Mouse (Mus musculus): ENCODE data around the gene Gpr160. TPM values are rescaled to one million over a fixed set of nuclear protein-coding genes. Genes with fewer than 3 reads are reported as not detected.

Gpr160 gene
- polyA plus RNA-seq, 1 experiment from 2014 or later: 1.1 TPM

DNA sequence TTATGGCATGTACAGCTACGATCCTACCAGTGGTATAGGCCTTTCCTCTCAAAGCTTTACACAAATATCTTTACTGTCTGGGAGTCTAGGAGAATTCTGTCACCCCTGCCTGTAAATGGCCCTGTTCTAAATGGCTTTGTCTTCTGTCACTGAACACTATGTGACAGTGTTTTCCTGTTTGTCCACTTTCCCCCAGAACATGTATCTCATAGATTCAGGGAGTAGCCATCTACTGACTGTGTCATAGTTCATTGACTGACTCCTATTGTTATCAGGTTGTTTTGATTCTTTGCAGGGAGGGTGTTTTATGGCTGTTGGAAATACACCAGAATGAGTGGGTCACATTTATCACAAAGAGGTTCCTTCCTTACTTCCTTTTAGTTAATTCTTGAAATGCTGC is 14.2 kb downstream of the Gpr160 start:
- H3K9me3 ChIP-seq (ENCODE audit: control insufficient read depth, low read length): no peaks in the 10 kb centered on the region
- 88% methylated on average over 1 of the region's 1 CpGs for WGBS

DNA sequence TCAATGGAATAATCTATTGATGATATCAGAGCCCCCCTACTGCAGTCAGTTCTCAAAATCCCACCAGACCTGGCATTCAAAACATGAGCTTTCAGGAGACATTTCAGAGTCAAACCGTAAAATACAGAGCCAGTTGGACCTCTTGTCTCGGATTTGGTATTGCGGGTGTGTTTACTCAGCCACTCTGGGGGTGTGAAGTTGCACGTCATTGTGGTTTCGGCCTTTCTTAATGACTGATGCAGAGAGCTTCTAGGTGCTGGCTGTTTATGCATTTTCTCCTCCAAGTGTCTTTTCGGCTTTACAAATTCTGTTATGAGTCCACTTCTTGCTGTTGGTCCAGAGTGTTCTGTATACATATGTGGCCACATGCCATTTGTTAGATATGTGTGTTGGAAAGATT is 21.0 kb downstream of the Gpr160 start:
- Histone ChIP-seq H3K27ac (ENCODE audit: low read depth, low read length) (no peak overlapping the region), H3K27me3 (ENCODE audit: control insufficient read depth, insufficient read depth, low read length) (no peaks in the 10 kb centered on the region), H3K9me3 (ENCODE audit: control insufficient read depth, low read length) (no peaks in the 10 kb centered on the region), H3K4me3 (ENCODE audit: low read depth, low read length) (no peak overlapping the region), H3K4me1 (replicated peaks; ENCODE audit: control insufficient read depth, insufficient read depth, low read length) (no peaks in the 10 kb centered on the region), H3K4me2 (replicated peaks; ENCODE audit: low read depth, low read length) (no peak overlapping the region), H3K9ac (ENCODE audit: low read depth, low read length) (no peak overlapping the region), H3K36me3 (ENCODE audit: control insufficient read depth, insufficient read depth, low read length) (no peaks in the 10 kb centered on the region)
- ATAC-seq (ENCODE audit: low FRiP score) (no peak), DNase-seq (ENCODE audit: low spot score) (no peak)
- WGBS: 90% methylated on average over 6 of the region's 6 CpGs

More for the DNA sequence above, 14.2 kb downstream of the Gpr160 start:
- Histone ChIP-seq H3K4me2 (replicated peaks; ENCODE audit: low read depth, low read length) (no peak overlapping the region), H3K4me1 (replicated peaks; ENCODE audit: control insufficient read depth, insufficient read depth, low read length) (no peaks in the 10 kb centered on the region), H3K36me3 (ENCODE audit: control insufficient read depth, insufficient read depth, low read length) (no peaks in the 10 kb centered on the region), H3K27ac (ENCODE audit: low read depth, low read length) (no peak overlapping the region), H3K27me3 (ENCODE audit: control insufficient read depth, insufficient read depth, low read length) (no peaks in the 10 kb centered on the region), H3K4me3 (ENCODE audit: low read depth, low read length) (no peak overlapping the region), H3K9ac (ENCODE audit: low read depth, low read length) (no peak overlapping the region)
- ATAC-seq (ENCODE audit: low FRiP score): no peak
- no peak for DNase-seq (ENCODE audit: low spot score)

GRCm38 (mm10) chr3:30887449-30887848 is 31.7 kb downstream of the Gpr160 start:
- ATAC-seq (ENCODE audit: low FRiP score): no peak
- no peak overlapping the region for H3K9ac ChIP-seq (ENCODE audit: low read depth, low read length)
- WGBS: 88% methylated on average over 3 of the region's 3 CpGs
- H3K27ac ChIP-seq (ENCODE audit: low read depth, low read length): no peak overlapping the region
- no peaks in the 10 kb centered on the region for H3K27me3 ChIP-seq (ENCODE audit: control insufficient read depth, insufficient read depth, low read length)
- H3K9me3 ChIP-seq (ENCODE audit: control insufficient read depth, low read length): no peaks in the 10 kb centered on the region
- no peaks in the 10 kb centered on the region for H3K36me3 ChIP-seq (ENCODE audit: control insufficient read depth, insufficient read depth, low read length)
- H3K4me1 ChIP-seq (replicated peaks; ENCODE audit: control insufficient read depth, insufficient read depth, low read length): no peaks in the 10 kb centered on the region
- no peak for DNase-seq (ENCODE audit: low spot score)
- H3K4me2 ChIP-seq (replicated peaks; ENCODE audit: low read depth, low read length): no peak overlapping the region
- no peak overlapping the region for H3K4me3 ChIP-seq (ENCODE audit: low read depth, low read length)

- Histone ChIP-seq H3K4me1 (replicated peaks; ENCODE audit: control insufficient read depth, insufficient read depth, low read length) (no peaks in the 10 kb centered on the region), H3K27ac (ENCODE audit: low read depth, low read length) (no peak overlapping the region), H3K4me2 (replicated peaks; ENCODE audit: low read depth, low read length) (no peak overlapping the region), H3K27me3 (ENCODE audit: control insufficient read depth, insufficient read depth, low read length) (no peaks in the 10 kb centered on the region), H3K4me3 (ENCODE audit: low read depth, low read length) (no peak overlapping the region), H3K9me3 (ENCODE audit: control insufficient read depth, low read length) (no peaks in the 10 kb centered on the region), H3K36me3 (ENCODE audit: control insufficient read depth, insufficient read depth, low read length) (no peaks in the 10 kb centered on the region), H3K9ac (ENCODE audit: low read depth, low read length) (no peak overlapping the region)
- DNase-seq (ENCODE audit: low spot score) (no peak), ATAC-seq (ENCODE audit: low FRiP score) (no peak)
- 14% methylated on average over 1 of the region's 1 CpGs for WGBS
These were observed 33.3 kb downstream of the Gpr160 start for GRCm38 (mm10) chr3:30889014-30889413.

- WGBS: 93% methylated on average over 5 of the region's 5 CpGs
- no peak overlapping the region for H3K9ac ChIP-seq (ENCODE audit: low read depth, low read length)
- no peak overlapping the region for H3K4me2 ChIP-seq (replicated peaks; ENCODE audit: low read depth, low read length)
- H3K4me1 ChIP-seq (replicated peaks; ENCODE audit: control insufficient read depth, insufficient read depth, low read length): no peaks in the 10 kb centered on the region
- no peak overlapping the region for H3K4me3 ChIP-seq (ENCODE audit: low read depth, low read length)
- no peaks in the 10 kb centered on the region for H3K9me3 ChIP-seq (ENCODE audit: control insufficient read depth, low read length)
- ATAC-seq (ENCODE audit: low FRiP score) (no peak), DNase-seq (ENCODE audit: low spot score) (no peak)
- 0 out of 2 replicates have a peak, but pooled peaks cover 2% of the 10 kb centered on the region for H3K36me3 ChIP-seq (ENCODE audit: control insufficient read depth, insufficient read depth, low read length)
- H3K27me3 ChIP-seq (ENCODE audit: control insufficient read depth, insufficient read depth, low read length): no peaks in the 10 kb centered on the region
- H3K27ac ChIP-seq (ENCODE audit: low read depth, low read length): no peak overlapping the region
These were observed 41.0 kb downstream of the Gpr160 start for GRCm38 (mm10) chr3:30896721-30897120.

DNA sequence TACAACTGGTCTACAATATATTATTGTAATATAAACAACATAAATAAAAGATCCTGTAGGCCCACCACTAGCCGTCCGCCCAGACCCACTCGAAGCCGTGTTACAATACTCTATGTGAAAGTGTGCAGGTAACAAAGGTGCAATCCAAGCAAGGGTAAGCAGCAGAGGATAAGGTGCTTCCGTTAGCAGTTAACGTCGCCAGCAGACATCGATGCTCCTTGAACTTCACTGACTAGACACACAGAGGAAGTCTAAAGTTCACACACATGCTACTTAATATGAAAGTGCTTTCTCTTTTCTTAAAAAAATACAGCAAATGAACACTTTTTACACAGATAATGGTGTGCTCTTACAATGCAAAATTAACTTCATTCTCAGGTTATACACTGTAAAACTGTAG is 43.7 kb downstream of the Gpr160 start:
- H3K27me3 ChIP-seq (ENCODE audit: control insufficient read depth, insufficient read depth, low read length): no peaks in the 10 kb centered on the region
- H3K4me1 ChIP-seq (replicated peaks; ENCODE audit: control insufficient read depth, insufficient read depth, low read length): no peaks in the 10 kb centered on the region
- H3K36me3 ChIP-seq (ENCODE audit: control insufficient read depth, insufficient read depth, low read length): 0 out of 2 replicates have a peak, but pooled peaks cover 2% of the 10 kb centered on the region
- no peaks in the 10 kb centered on the region for H3K9me3 ChIP-seq (ENCODE audit: control insufficient read depth, low read length)
- WGBS: 95% methylated on average over 8 of the region's 8 CpGs
- no peak overlapping the region for H3K4me2 ChIP-seq (replicated peaks; ENCODE audit: low read depth, low read length)
- no peak overlapping the region for H3K4me3 ChIP-seq (ENCODE audit: low read depth, low read length)
- no peak overlapping the region for H3K27ac ChIP-seq (ENCODE audit: low read depth, low read length)
- H3K9ac ChIP-seq (ENCODE audit: low read depth, low read length): no peak overlapping the region
- DNase-seq (ENCODE audit: low spot score) (no peak), ATAC-seq (ENCODE audit: low FRiP score) (no peak)

- DNase-seq (ENCODE audit: low spot score): no peak
- no peak overlapping the region for H3K4me3 ChIP-seq (ENCODE audit: low read depth, low read length)
- H3K4me2 ChIP-seq (replicated peaks; ENCODE audit: low read depth, low read length): no peak overlapping the region
- no peaks in the 10 kb centered on the region for H3K36me3 ChIP-seq (ENCODE audit: control insufficient read depth, insufficient read depth, low read length)
- WGBS: 97% methylated on average over 1 of the region's 1 CpGs
- H3K27ac ChIP-seq (ENCODE audit: low read depth, low read length): no peak overlapping the region
- no peaks in the 10 kb centered on the region for H3K9me3 ChIP-seq (ENCODE audit: control insufficient read depth, low read length)
- ATAC-seq (ENCODE audit: low FRiP score): no peak
- no peak overlapping the region for H3K9ac ChIP-seq (ENCODE audit: low read depth, low read length)
- H3K27me3 ChIP-seq (ENCODE audit: control insufficient read depth, insufficient read depth, low read length): no peaks in the 10 kb centered on the region
- H3K4me1 ChIP-seq (replicated peaks; ENCODE audit: control insufficient read depth, insufficient read depth, low read length): no peaks in the 10 kb centered on the region
These were observed 48.9 kb downstream of the Gpr160 start for GRCm38 (mm10) chr3:30904658-30905057.

DNA sequence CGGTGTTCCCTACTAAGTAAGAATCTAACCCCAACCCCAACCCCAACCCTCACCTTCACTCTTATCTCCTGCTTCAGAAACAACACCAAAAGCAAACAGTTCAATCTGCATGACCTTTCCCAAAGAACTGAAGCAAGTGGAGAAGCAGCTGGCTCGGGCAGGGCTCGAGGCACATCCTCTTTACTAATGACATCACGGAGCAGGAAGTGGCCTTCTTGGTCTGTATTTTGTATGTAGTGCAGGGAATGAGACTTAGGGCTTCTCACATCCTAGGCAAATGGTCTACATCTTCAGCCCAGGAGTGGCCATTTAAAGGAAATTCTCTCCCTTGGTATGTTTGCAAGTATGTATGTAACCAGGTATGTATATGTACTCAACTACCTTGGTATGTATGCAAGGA is 61.4 kb downstream of the Gpr160 start:
- Histone ChIP-seq H3K9me3 (ENCODE audit: control insufficient read depth, low read length) (no peaks in the 10 kb centered on the region), H3K36me3 (ENCODE audit: control insufficient read depth, insufficient read depth, low read length) (no peaks in the 10 kb centered on the region), H3K9ac (ENCODE audit: low read depth, low read length) (no peak overlapping the region), H3K4me1 (replicated peaks; ENCODE audit: control insufficient read depth, insufficient read depth, low read length) (no peaks in the 10 kb centered on the region), H3K4me3 (ENCODE audit: low read depth, low read length) (no peak overlapping the region), H3K27ac (ENCODE audit: low read depth, low read length) (no peak overlapping the region), H3K4me2 (replicated peaks; ENCODE audit: low read depth, low read length) (no peak overlapping the region), H3K27me3 (ENCODE audit: control insufficient read depth, insufficient read depth, low read length) (no peaks in the 10 kb centered on the region)
- no peak for ATAC-seq (ENCODE audit: low FRiP score)
- WGBS: 85% methylated on average over 4 of the region's 4 CpGs
- DNase-seq (ENCODE audit: low spot score): no peak

DNA sequence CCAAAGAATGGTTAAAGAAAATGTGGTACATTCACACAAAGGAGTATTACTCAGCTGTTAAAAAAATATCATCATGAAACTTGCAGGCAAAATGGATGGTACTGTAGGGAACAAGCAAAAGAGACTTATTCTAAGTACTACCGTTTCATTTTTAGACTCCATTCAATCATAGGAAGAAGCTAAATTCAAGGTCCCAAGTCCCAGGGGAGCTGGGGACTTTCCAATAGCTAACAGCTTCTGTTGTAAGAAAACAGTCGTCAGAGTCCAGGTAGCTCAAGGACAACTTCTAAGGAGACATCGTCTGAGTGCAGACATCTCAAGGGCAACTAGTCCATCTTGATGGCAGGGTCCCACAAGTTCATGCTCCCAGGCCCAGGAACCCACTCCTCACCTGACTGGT is 71.9 kb downstream of the Gpr160 start:
- H3K27ac ChIP-seq (ENCODE audit: low read depth, low read length): no peak overlapping the region
- no peaks in the 10 kb centered on the region for H3K4me1 ChIP-seq (replicated peaks; ENCODE audit: control insufficient read depth, insufficient read depth, low read length)
- H3K4me2 ChIP-seq (replicated peaks; ENCODE audit: low read depth, low read length): no peak overlapping the region
- no peaks in the 10 kb centered on the region for H3K27me3 ChIP-seq (ENCODE audit: control insufficient read depth, insufficient read depth, low read length)
- DNase-seq (ENCODE audit: low spot score) (no peak), ATAC-seq (ENCODE audit: low FRiP score) (no peak)
- no peaks in the 10 kb centered on the region for H3K36me3 ChIP-seq (ENCODE audit: control insufficient read depth, insufficient read depth, low read length)
- no peak overlapping the region for H3K9ac ChIP-seq (ENCODE audit: low read depth, low read length)
- no peaks in the 10 kb centered on the region for H3K9me3 ChIP-seq (ENCODE audit: control insufficient read depth, low read length)
- no peak overlapping the region for H3K4me3 ChIP-seq (ENCODE audit: low read depth, low read length)
- WGBS: 98% methylated on average over 3 of the region's 3 CpGs
